Mouse (Mus musculus) neural tube, embryonic 15.5 days (tissue): ENCODE results near the gene Sema3g. TPM values are rescaled to one million over a fixed set of nuclear protein-coding genes. Genes with fewer than 3 reads are reported as not detected.
A peak's percentile ranks its signal among the peaks of the same experiment; 100 is the strongest.

ENCODE experiments used
- ATAC-seq: fragments of 200-750 bp; cut with Nextera tagmentation; 2 replicates; pipeline ENCODE4 v1.8.0; 2017; ENCODE audit warnings: mild to moderate bottlenecking, moderate TSS enrichment, moderate library complexity; ENCODE audit not compliant: low FRiP score
- H3K27ac ChIP-seq: fragments of 300-500 bp; sonication (generic); replicated peaks from 2 replicates; pipeline ENCODE4 v1.5.1; 2015; ENCODE audit warnings: mild to moderate bottlenecking, inconsistent platforms
- H3K27me3 ChIP-seq: fragments of 300-500 bp; sonication (generic); replicated peaks from 2 replicates; pipeline ENCODE4 v1.6.1; 2015; ENCODE audit warnings: inconsistent platforms
- H3K36me3 ChIP-seq: fragments of 300-500 bp; sonication (generic); 2 replicates; pipeline ENCODE4 v1.6.1; 2015; ENCODE audit warnings: inconsistent platforms
- H3K4me1 ChIP-seq: fragments of 300-500 bp; sonication (generic); 2 replicates; pipeline ENCODE4 v1.6.1; 2015; ENCODE audit warnings: inconsistent platforms
- H3K4me2 ChIP-seq: fragments of 300-500 bp; sonication (generic); 2 replicates; pipeline ENCODE4 v1.6.1; 2015; ENCODE audit warnings: inconsistent platforms, mild to moderate bottlenecking, moderate library complexity
- H3K4me3 ChIP-seq: fragments of 300-500 bp; sonication (generic); replicated peaks from 2 replicates; pipeline ENCODE4 v1.5.1; 2015; ENCODE audit warnings: mild to moderate bottlenecking, inconsistent platforms
- H3K9ac ChIP-seq: fragments of 300-500 bp; sonication (generic); replicated peaks from 2 replicates; pipeline ENCODE4 v1.6.1; 2015; ENCODE audit warnings: mild to moderate bottlenecking, inconsistent platforms
- H3K9me3 ChIP-seq: fragments of 300-500 bp; sonication (generic); replicated peaks from 2 replicates; pipeline ENCODE4 v1.6.1; 2016; ENCODE audit warnings: inconsistent platforms
- WGBS: fragments of 180-500 bp; shearing (Covaris S2); methylation state at CpG from one replicate; pipeline ENCODE4 v1.1.7; 2015; ENCODE audit warnings: mixed read lengths; 5-methylcytosine and 5-hydroxymethylcytosine counted together
- polyA plus RNA-seq: library from polyadenylated mRNA; unstranded; fragments of >200 nt; fragmentation: Nextera tagmentation; extraction: Ambion mirVana; gene quantifications from 2 replicates; pipeline ENCODE4 v1.2.1, GENCODE M21; 2015

Sema3g gene
- polyA plus RNA-seq, 1 experiment from 2014 or later: 0.47 TPM

GRCm38 (mm10) chr14:31197547-31198516, 19.8 kb upstream of the Sema3g start:
- H3K9ac ChIP-seq: no peak overlapping the region
- H3K27me3 ChIP-seq: no peaks in the 10 kb centered on the region
- H3K36me3 ChIP-seq: peaks cover 66% of the 10 kb centered on the region
- no peaks in the 10 kb centered on the region for H3K9me3 ChIP-seq
- H3K4me3 ChIP-seq: no peak overlapping the region
- H3K4me2 ChIP-seq: no peak overlapping the region
- ATAC-seq: no peak
- H3K27ac ChIP-seq: no peak overlapping the region
- H3K4me1 ChIP-seq: peaks cover 16% of the 10 kb centered on the region
- WGBS: 68% methylated on average over 16 of the region's 16 CpGs

GRCm38 (mm10) chr14:31199599-31199998, 18.1 kb upstream of the Sema3g start:
- H3K9me3 ChIP-seq: no peaks in the 10 kb centered on the region
- no peak overlapping the region for H3K4me3 ChIP-seq
- no peak overlapping the region for H3K4me2 ChIP-seq
- peaks cover 24% of the 10 kb centered on the region for H3K4me1 ChIP-seq
- WGBS: 97% methylated on average over 7 of the region's 7 CpGs
- ATAC-seq: no peak
- H3K36me3 ChIP-seq: peaks cover 69% of the 10 kb centered on the region
- H3K27ac ChIP-seq: no peak overlapping the region
- no peaks in the 10 kb centered on the region for H3K27me3 ChIP-seq
- no peak overlapping the region for H3K9ac ChIP-seq

GRCm38 (mm10) chr14:31200038-31200437, 17.6 kb upstream of the Sema3g start:
- Histone ChIP-seq H3K4me1 (peaks cover 26% of the 10 kb centered on the region), H3K9ac (no peak overlapping the region), H3K4me3 (no peak overlapping the region), H3K27ac (no peak overlapping the region), H3K36me3 (peaks cover 66% of the 10 kb centered on the region), H3K4me2 (no peak overlapping the region), H3K9me3 (no peaks in the 10 kb centered on the region), H3K27me3 (no peaks in the 10 kb centered on the region)
- 85% methylated on average over 3 of the region's 3 CpGs for WGBS
- ATAC-seq: no peak

- H3K4me3 ChIP-seq: peak overlapping the region; percentile 75
- H3K9ac ChIP-seq: peak overlapping the region; percentile 94
- H3K36me3 ChIP-seq: peaks cover 44% of the 10 kb centered on the region
- H3K27ac ChIP-seq: 0 out of 2 replicates have a peak overlapping the region, but pooled peaks have one; percentile 92
- H3K9me3 ChIP-seq: no peaks in the 10 kb centered on the region
- H3K27me3 ChIP-seq: no peaks in the 10 kb centered on the region
- no peak for ATAC-seq
- 69% methylated on average over 4 of the region's 4 CpGs for WGBS
- peak overlapping the region; percentile 89 for H3K4me2 ChIP-seq
- H3K4me1 ChIP-seq: peaks cover 26% of the 10 kb centered on the region
Measured at GRCm38 (mm10) chr14:31204844-31205243, 12.8 kb upstream of the Sema3g start.

- peak overlapping the region; percentile 92 for H3K27ac ChIP-seq
- peak overlapping the region; percentile 75 for H3K4me3 ChIP-seq
- peak overlapping the region; percentile 94 for H3K9ac ChIP-seq
- H3K4me2 ChIP-seq: peak overlapping the region; percentile 89
- ATAC-seq: peak; percentile 9; the same call in 1 of the 2 replicates
- no peaks in the 10 kb centered on the region for H3K27me3 ChIP-seq
- peaks cover 26% of the 10 kb centered on the region for H3K4me1 ChIP-seq
- H3K9me3 ChIP-seq: no peaks in the 10 kb centered on the region
- H3K36me3 ChIP-seq: peaks cover 40% of the 10 kb centered on the region
- 19% methylated on average over 8 of the region's 8 CpGs for WGBS
Measured at GRCm38 (mm10) chr14:31205244-31205561, 12.5 kb upstream of the Sema3g start.

GRCm38 (mm10) chr14:31205562-31206467, 11.8 kb upstream of the Sema3g start:
- ATAC-seq: peak; percentile 76
- no peaks in the 10 kb centered on the region for H3K9me3 ChIP-seq
- peak overlapping the region; percentile 94 for H3K9ac ChIP-seq
- WGBS: under 1% methylated on average over 39 of the region's 39 CpGs
- peak overlapping the region; percentile 89 for H3K4me2 ChIP-seq
- peak overlapping the region; percentile 92 for H3K27ac ChIP-seq
- peaks cover 34% of the 10 kb centered on the region for H3K36me3 ChIP-seq
- H3K4me1 ChIP-seq: peaks cover 26% of the 10 kb centered on the region
- H3K27me3 ChIP-seq: no peaks in the 10 kb centered on the region
- peak overlapping the region; percentile 75 for H3K4me3 ChIP-seq

- Histone ChIP-seq H3K27me3 (no peaks in the 10 kb centered on the region), H3K9ac (peak overlapping the region; percentile 94), H3K9me3 (no peaks in the 10 kb centered on the region), H3K4me3 (peak overlapping the region; percentile 75), H3K27ac (peak overlapping the region; percentile 92), H3K4me1 (peaks cover 26% of the 10 kb centered on the region), H3K4me2 (peak overlapping the region; percentile 89), H3K36me3 (peaks cover 28% of the 10 kb centered on the region)
- under 1% methylated on average over 48 of the region's 48 CpGs for WGBS
- peak; percentile 83 for ATAC-seq
Measured at GRCm38 (mm10) chr14:31206472-31206981, 11.1 kb upstream of the Sema3g start.

GRCm38 (mm10) chr14:31207070-31207830, 10.4 kb upstream of the Sema3g start:
- Histone ChIP-seq H3K9me3 (no peaks in the 10 kb centered on the region), H3K4me3 (peak overlapping the region; percentile 75), H3K27me3 (no peaks in the 10 kb centered on the region), H3K4me2 (peak overlapping the region; percentile 89), H3K9ac (peak overlapping the region; percentile 94), H3K4me1 (peaks cover 26% of the 10 kb centered on the region), H3K36me3 (peaks cover 21% of the 10 kb centered on the region), H3K27ac (peak overlapping the region; percentile 92)
- 73% methylated on average over 13 of the region's 13 CpGs for WGBS
- peak; percentile 26 for ATAC-seq

- H3K27me3 ChIP-seq: no peaks in the 10 kb centered on the region
- H3K9me3 ChIP-seq: no peaks in the 10 kb centered on the region
- no peak for ATAC-seq
- H3K27ac ChIP-seq: peak within 1 kb of the TSS; percentile 92
- WGBS: 70% methylated on average over 2 of the region's 2 CpGs
- peak within 1 kb of the TSS; percentile 75 for H3K4me3 ChIP-seq
- H3K4me1 ChIP-seq: peaks cover 26% of the 10 kb centered on the region
- H3K9ac ChIP-seq: peak within 1 kb of the TSS; percentile 94; the same call in 1 of the 2 replicates
- peak within 1 kb of the TSS; percentile 89 for H3K4me2 ChIP-seq
- H3K36me3 ChIP-seq: peaks cover 13% of the 10 kb centered on the region
Measured at GRCm38 (mm10) chr14:31208084-31208483, 9.6 kb upstream of the Sema3g start, which contains the start of gene Tnnc1. Gene Tnnc1 (plus strand): TSS chr14:31208312.

- no peak overlapping the region for H3K4me3 ChIP-seq
- no peak for ATAC-seq
- no peaks in the 10 kb centered on the region for H3K27me3 ChIP-seq
- no peaks in the 10 kb centered on the region for H3K9me3 ChIP-seq
- no peak overlapping the region for H3K27ac ChIP-seq
- 82% methylated on average over 4 of the region's 4 CpGs for WGBS
- H3K4me1 ChIP-seq: peaks cover 22% of the 10 kb centered on the region
- H3K4me2 ChIP-seq: no peak overlapping the region
- peaks cover 4% of the 10 kb centered on the region for H3K36me3 ChIP-seq
- H3K9ac ChIP-seq: no peak overlapping the region
Measured at GRCm38 (mm10) chr14:31209133-31209557, 8.5 kb upstream of the Sema3g start.
